Mouse (Mus musculus): ENCODE measurements at regions not wholly inside any gene's neighbourhood (a gene's known extent, or its start where the extent isn't known, plus 50 kb on each side); places are given as distances from the start of the nearest gene placed in this dataset.

GRCm38 (mm10) chr2:128277387-128278123 is 151.7 kb downstream of the Bcl2l11 start:
- Histone ChIP-seq H3K9me3 (replicated peaks; ENCODE audit: low read length) (no peaks in the 10 kb centered on the region), H3K9ac (ENCODE audit: insufficient read depth, low read depth) (no peak overlapping the region), H3K4me3 (replicated peaks in 1 of 3; ENCODE audit: low read depth in 2 of 3, low read length in 2 of 3, poor library complexity in 1 of 3) (no peak overlapping the region), H3K27me3 (replicated peaks) (no peaks in the 10 kb centered on the region), H3K4me2 (ENCODE audit: insufficient read depth, low read depth, poor library complexity, severe bottlenecking) (no peak overlapping the region), H3K27ac (ENCODE audit: insufficient read depth, low read depth) (no peak overlapping the region), H3K79me2 (replicated peaks; ENCODE audit: control insufficient read depth, extremely low read depth, insufficient read depth, poor library complexity, severe bottlenecking) (no peaks in the 10 kb centered on the region), H3K4me1 (ENCODE audit: control insufficient read depth in 1 of 2, insufficient read depth in 2 of 2) (peaks cover 2 to 14% of the 10 kb centered on the region in 2 experiments; a peak in 3 of 4 replicates), H3K36me3 (replicated peaks in 1 of 2; ENCODE audit: control insufficient read depth in 1 of 2, insufficient read depth in 1 of 2, low read length in 1 of 2) (no peaks in the 10 kb centered on the region)
- no peak for DNase-seq (ENCODE audit: extremely low read depth)
- in situ Hi-C loops (cut with MboI; ENCODE audit: low pct_ligation_motif_present, low pct_unique_long_range_greater_than_20kb, low sequenced_read_pairs) (no loop called here), dilution Hi-C loops (cut with MboI; ENCODE audit: extremely low pct_ligation_motif_present, extremely low pct_unique_long_range_greater_than_20kb, low sequenced_read_pairs) (no loop called here)
- TF ChIP-seq ZNF384 (IDR thresholded peaks at IDR 0.05; ENCODE audit: low read depth, low read length) (no peak), UBTF (IDR thresholded peaks at IDR 0.05; ENCODE audit: low read depth, low read length) (no peak), PAX5 (IDR thresholded peaks at IDR 0.05; ENCODE audit: low read length) (no peak), KAT2A (IDR thresholded peaks at IDR 0.05; ENCODE audit: insufficient replicate concordance, low read length) (no peak), ZMIZ1 (IDR thresholded peaks at IDR 0.05; ENCODE audit: low read depth, low read length) (no peak), MAZ (IDR thresholded peaks at IDR 0.05; ENCODE audit: low read depth, low read length) (no peak)

GRCm38 (mm10) chr2:128278124-128278432 is 152.2 kb downstream of the Bcl2l11 start:
- DNase-seq (ENCODE audit: extremely low read depth) = no peak
- Histone ChIP-seq H3K4me3 (replicated peaks in 1 of 3; ENCODE audit: low read depth in 2 of 3, low read length in 2 of 3, poor library complexity in 1 of 3) (no peak overlapping the region), H3K4me1 (ENCODE audit: control insufficient read depth in 1 of 2, insufficient read depth in 2 of 2) (peaks cover 0 to 10% of the 10 kb centered on the region in 2 experiments; a peak in 2 of 4 replicates), H3K4me2 (ENCODE audit: insufficient read depth, low read depth, poor library complexity, severe bottlenecking) (no peak overlapping the region), H3K9ac (ENCODE audit: insufficient read depth, low read depth) (no peak overlapping the region), H3K79me2 (replicated peaks; ENCODE audit: control insufficient read depth, extremely low read depth, insufficient read depth, poor library complexity, severe bottlenecking) (no peaks in the 10 kb centered on the region), H3K27ac (ENCODE audit: insufficient read depth, low read depth) (no peak overlapping the region), H3K9me3 (replicated peaks; ENCODE audit: low read length) (no peaks in the 10 kb centered on the region), H3K27me3 (replicated peaks) (no peaks in the 10 kb centered on the region), H3K36me3 (replicated peaks in 1 of 2; ENCODE audit: control insufficient read depth in 1 of 2, insufficient read depth in 1 of 2, low read length in 1 of 2) (no peaks in the 10 kb centered on the region)
- no peak for TF ChIP-seq SIN3A (IDR thresholded peaks at IDR 0.05; ENCODE audit: low read length)
- TF ChIP-seq MXI1 (IDR thresholded peaks at IDR 0.05; ENCODE audit: low read depth, low read length) = no peak
- TF ChIP-seq TCF12 (IDR thresholded peaks at IDR 0.05; ENCODE audit: low read depth, low read length) = no peak
- TF ChIP-seq BHLHE40 (IDR thresholded peaks at IDR 0.05; ENCODE audit: low read depth, low read length) = no peak
- no peak for TF ChIP-seq KAT2A (IDR thresholded peaks at IDR 0.05; ENCODE audit: insufficient replicate concordance, low read length)
- no peak for TF ChIP-seq MAFK (IDR thresholded peaks at IDR 0.05; ENCODE audit: insufficient replicate concordance, low read length)
- no peak for TF ChIP-seq ELF1 (IDR thresholded peaks at IDR 0.05; ENCODE audit: low read depth, low read length)
- no peak for TF ChIP-seq MYC (IDR thresholded peaks at IDR 0.05; ENCODE audit: low read depth, low read length)
- dilution Hi-C loops (cut with MboI; ENCODE audit: extremely low pct_ligation_motif_present, extremely low pct_unique_long_range_greater_than_20kb, low sequenced_read_pairs) (no loop called here), in situ Hi-C loops (cut with MboI; ENCODE audit: low pct_ligation_motif_present, low pct_unique_long_range_greater_than_20kb, low sequenced_read_pairs) (no loop called here)

Data from CH12.LX (cell line).